Mouse (Mus musculus): ENCODE data around the gene Dst. TPM values are rescaled to one million over a fixed set of nuclear protein-coding genes. Genes with fewer than 3 reads are reported as not detected.

The Dst gene
- total RNA-seq (2021) = 100 to 1,000 TPM; 265 to 273 TPM
- long read RNA-seq, experiment 1, partial matches to known transcripts = 3 of 5 reads
- long read RNA-seq, experiment 1, other reads (novel, unspliced or antisense) = 2 of 5 reads
- long read RNA-seq, experiment 2, partial matches to known transcripts = 6 of 13 reads
- long read RNA-seq, experiment 2, other reads (novel, unspliced or antisense) = 7 of 13 reads

- no peak for DNase-seq (ENCODE audit: low spot score)
Observed at GRCm38 (mm10) chr1:33908191-33908962, at the start of gene Dst. Gene Dst, plus strand, starts transcription at chr1:33908225.

- DNase-seq (ENCODE audit: low spot score) = no peak
Observed at GRCm38 (mm10) chr1:33869031-33869430, 39.0 kb upstream of the Dst start.

GRCm38 (mm10) chr1:33869437-33869836, 38.6 kb upstream of the Dst start:
- DNase-seq (ENCODE audit: low spot score) = no peak

- no peak for DNase-seq (ENCODE audit: low spot score)
Observed at GRCm38 (mm10) chr1:33873561-33873960, 34.5 kb upstream of the Dst start.

GRCm38 (mm10) chr1:33875691-33876090, 32.3 kb upstream of the Dst start:
- no peak for DNase-seq (ENCODE audit: low spot score)

GRCm38 (mm10) chr1:33876416-33876815, 31.6 kb upstream of the Dst start:
- DNase-seq (ENCODE audit: low spot score) = no peak

- DNase-seq (ENCODE audit: low spot score) = no peak
Observed at GRCm38 (mm10) chr1:33878170-33878569, 29.9 kb upstream of the Dst start.

- DNase-seq (ENCODE audit: low spot score) = peak; percentile 24
Observed at GRCm38 (mm10) chr1:33883102-33883839, 24.8 kb upstream of the Dst start.

DNA sequence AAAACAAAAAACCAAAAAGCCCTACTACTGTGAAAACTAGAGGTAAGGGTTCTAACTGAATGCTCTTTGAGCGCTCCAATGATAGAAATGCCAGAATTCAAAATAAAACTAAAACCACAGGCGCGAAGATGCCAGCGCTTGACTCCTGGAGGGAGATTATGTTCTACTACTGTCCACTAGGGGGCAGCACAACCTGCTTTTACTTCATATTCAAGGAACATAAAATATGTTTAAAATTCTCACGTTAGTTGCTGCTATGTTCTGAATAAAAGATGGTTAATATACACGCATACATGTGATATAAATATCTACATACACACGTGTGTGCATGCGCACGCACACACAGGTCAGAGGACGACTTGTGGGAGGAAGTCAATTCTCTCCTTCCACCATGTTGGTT, 15.2 kb upstream of the Dst start:
- DNase-seq (ENCODE audit: low spot score) = peak; percentile 53

- DNase-seq (ENCODE audit: low spot score) = no peak
Observed at GRCm38 (mm10) chr1:33896116-33896515, 11.9 kb upstream of the Dst start.

DNA sequence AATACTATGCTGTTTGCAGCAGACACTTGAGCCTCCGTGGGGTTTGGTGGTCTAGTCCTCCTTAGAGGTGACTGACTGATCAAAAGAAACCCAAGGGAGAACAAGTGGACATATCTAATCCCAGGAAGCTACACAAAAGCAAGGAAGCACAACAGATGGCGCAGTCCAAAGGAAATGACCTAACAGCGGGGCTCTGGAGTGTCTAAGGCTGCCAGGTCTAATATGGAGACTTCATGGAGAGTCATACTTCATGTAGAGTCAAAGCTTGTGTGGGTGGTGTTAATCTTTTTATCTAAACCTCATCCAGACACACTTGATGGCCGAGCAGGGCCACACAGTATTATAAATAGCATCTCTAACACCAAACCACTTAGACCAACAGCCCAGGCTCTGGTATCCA, 11.4 kb upstream of the Dst start:
- no peak for DNase-seq (ENCODE audit: low spot score)

- DNase-seq (ENCODE audit: low spot score) = no peak
Observed at GRCm38 (mm10) chr1:33897426-33897825, 10.6 kb upstream of the Dst start.

DNA sequence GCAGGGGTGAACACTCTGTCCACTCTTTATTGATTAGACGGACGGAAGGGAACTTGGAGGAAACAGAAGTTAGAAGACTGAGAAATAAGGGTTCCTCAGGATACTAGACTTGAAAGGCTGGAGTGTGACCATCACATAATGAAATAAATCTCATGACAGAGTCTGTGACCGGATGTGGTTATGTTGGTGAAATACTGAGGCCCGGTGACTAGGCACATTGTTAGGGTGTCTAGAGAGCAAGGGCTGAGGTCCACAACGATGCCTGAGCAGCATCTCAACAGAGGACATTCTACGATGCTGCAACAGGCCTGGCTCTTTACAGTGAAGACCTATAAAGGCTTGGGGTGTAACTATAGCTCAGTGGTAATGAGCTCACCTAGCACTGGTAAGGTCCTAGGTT, 9.7 kb upstream of the Dst start:
- DNase-seq (ENCODE audit: low spot score) = no peak

DNA sequence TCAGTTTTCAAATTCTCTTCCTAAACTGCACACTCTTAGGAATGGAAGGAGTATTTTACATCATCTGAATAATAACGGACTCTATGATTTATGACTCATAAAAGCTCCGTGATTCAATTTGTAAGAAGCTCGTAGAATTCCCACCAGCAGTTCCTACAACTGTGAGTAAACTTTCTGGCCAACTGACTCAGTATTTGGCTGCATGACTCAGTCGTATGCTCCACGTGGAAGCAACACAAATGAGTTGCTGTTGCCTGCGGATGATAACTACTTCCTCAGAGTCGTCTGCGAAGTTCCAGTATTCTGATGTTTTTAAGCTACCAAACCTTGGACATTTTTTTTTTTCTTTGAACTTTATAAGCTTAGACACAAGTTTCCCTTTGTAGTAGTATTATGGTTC, 7.8 kb upstream of the Dst start:
- DNase-seq (ENCODE audit: low spot score) = no peak

DNA sequence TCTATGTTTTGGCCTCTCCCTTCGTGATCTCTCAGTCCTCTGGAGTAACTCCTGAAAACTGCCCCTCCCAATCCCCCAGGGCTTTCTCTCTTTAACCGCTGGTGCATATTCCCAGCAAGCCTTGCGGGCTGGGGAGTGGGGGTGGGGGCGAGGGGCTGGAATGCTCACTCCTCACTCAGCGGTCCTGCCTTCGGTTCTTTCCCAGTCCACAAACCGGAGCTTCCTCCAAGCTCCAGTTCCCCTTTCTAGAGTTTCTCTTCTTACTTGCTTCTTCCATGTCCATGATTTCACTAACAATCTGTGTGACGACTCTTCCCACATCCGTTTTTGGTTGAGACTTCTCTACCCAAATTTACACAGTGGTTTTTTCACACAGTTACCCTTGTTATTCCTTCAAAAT, 4.4 kb upstream of the Dst start:
- DNase-seq (ENCODE audit: low spot score) = peak; percentile 15

DNA sequence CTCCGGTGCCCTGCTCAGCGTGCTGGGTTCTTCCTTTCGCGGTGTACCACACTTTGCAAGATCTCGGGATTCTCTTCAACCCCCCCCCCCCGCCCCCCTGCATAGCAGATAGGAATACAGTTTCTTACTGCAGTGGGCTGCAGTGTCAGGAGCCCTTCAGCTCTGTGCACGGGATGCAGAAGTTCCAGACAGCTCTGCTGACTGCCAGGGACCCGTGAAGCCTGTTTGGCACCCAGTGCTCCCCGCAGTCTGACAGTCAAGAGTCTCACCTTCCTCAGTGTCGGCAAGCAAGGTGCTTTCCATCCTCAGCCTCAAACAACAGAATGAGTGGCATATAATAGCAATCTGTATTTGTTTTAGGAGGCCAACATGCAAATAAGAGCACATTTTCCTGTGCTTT, 1.8 kb upstream of the Dst start:
- no peak for DNase-seq (ENCODE audit: low spot score)

- no peak for DNase-seq (ENCODE audit: low spot score)
Observed at GRCm38 (mm10) chr1:33906927-33907326, 1.1 kb upstream of the Dst start.

GRCm38 (mm10) chr1:33907421-33908190, 419 bp upstream of the Dst start, which contains the start of gene Bend6:
Gene Bend6, minus strand, starts transcription at chr1:33907816.
- peak; percentile 50 for DNase-seq (ENCODE audit: low spot score)

DNA sequence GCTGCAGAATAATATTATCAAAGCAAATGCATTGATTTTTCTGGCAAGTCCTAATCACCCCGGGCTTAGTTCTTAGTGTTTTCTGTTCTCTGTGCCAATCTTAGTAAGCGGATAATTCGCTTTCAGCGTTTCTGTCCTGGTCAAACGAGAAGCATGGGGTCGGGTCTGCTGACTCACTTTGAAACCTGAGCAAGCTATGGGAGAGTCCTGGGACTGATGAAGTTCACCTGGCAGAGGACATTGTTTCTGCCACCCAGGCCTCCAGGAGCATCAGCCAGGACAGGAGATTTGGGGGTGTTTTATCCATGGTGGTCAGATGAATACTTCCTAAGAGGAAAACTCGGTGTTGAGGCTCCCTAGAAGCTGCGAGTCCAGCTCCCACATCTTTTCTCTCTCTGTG, 3.6 kb downstream of the Dst start:
- DNase-seq (ENCODE audit: low spot score) = no peak

DNA sequence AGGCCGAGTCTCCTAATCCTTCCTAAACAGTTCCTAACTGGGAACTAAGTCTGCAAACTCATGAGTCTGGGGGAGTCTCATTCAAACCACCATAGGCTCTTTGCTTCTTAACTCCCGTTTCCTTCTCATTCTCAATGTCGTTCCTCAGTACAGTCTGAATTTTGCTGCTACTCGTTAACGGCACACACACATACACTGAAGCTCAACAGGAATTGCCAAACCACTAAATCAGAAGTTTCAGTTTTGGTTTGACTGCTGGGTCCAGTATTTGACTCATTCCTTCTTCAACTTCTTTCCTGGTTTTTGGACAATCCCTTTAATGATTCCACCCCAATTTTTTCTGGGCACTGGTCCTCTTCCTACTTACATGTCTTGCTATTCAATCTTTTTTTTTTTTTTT, 8.5 kb downstream of the Dst start:
- no peak for DNase-seq (ENCODE audit: low spot score)

DNA sequence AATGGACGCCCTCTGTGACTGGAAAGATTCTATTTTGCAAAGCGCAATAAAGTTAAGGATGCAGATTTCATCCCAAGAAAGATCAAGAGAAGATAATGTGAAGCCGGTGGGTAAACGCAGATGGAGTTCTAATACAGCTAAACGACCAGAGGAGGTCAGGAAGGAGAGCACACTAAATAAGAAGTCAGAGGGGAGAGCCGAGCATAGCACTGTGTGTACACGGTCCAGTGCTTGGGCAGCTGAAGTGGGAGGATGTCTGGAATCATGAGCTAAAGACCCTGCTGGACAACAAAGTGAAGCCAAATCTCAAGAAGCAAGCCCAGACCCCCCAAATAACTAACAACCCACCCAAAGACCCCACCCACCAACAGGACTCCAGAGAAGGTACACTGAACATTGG, 14.9 kb downstream of the Dst start:
- DNase-seq (ENCODE audit: low spot score) = no peak

DNA sequence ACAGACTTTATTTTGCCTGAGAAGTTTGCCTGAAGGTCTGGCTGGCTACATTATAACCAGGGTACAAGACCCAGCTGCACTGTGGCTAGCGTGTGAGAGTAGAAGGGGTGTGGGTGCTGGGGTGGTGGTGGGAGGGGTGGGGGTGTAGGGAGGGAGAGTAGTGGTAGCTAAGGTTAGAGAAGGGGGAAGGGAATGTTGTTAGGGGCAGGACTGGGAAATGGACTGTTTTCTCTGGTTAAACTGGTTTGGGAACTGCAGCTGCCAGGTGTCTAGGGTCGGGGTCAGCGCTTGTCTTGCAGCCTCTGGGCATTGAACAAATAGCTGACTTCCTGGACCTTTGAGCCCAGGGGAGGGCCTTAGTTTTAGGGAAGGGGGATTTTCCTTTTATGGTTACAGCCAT, 17.3 kb downstream of the Dst start:
- no peak for DNase-seq (ENCODE audit: low spot score)
